Mouse (Mus musculus) kidney, adult 2 months (tissue): Measurements from ENCODE around the gene Slc31a1. TPM values are rescaled to one million over a fixed set of nuclear protein-coding genes. Genes with fewer than 3 reads are reported as not detected.

Experiments used
- DNase-seq: peaks from one replicate; pipeline ENCODE4 v3.0.0; 2021
- H3K27ac ChIP-seq: fragments of 200-500 bp; 2 replicates; pipeline ENCODE4 v1.5.1; 2012; ENCODE audit warnings: low read depth, low read length, control low read depth, inconsistent platforms; ENCODE audit not compliant: insufficient read depth
- H3K27me3 ChIP-seq: fragments of 200-500 bp; replicated peaks from 2 replicates; pipeline ENCODE4 v1.6.1; 2012; ENCODE audit warnings: mild to moderate bottlenecking, moderate library complexity, low read length, inconsistent platforms; ENCODE audit not compliant: control insufficient read depth, insufficient read depth
- H3K36me3 ChIP-seq: fragments of 200-500 bp; 2 replicates; pipeline ENCODE4 v1.6.1; 2012; ENCODE audit warnings: mild to moderate bottlenecking, moderate library complexity, low read length, inconsistent platforms; ENCODE audit not compliant: control insufficient read depth, insufficient read depth
- H3K4me1 ChIP-seq: fragments of 200-500 bp; 2 replicates; pipeline ENCODE4 v1.6.1; 2011; ENCODE audit warnings: low read length; ENCODE audit not compliant: control insufficient read depth, insufficient read depth
- H3K4me3 ChIP-seq: fragments of 200-500 bp; 2 replicates; pipeline ENCODE4 v1.5.1; 2011; ENCODE audit warnings: mild to moderate bottlenecking, low read depth, low read length, control low read depth; ENCODE audit not compliant: insufficient read depth
- CTCF ChIP-seq: fragments of 200-500 bp; conservative IDR thresholded peaks from 2 replicates; pipeline ENCODE4 v1.5.1; 2011; ENCODE audit warnings: low read depth, mild to moderate bottlenecking, control low read depth, low read length, moderate library complexity, mixed read lengths; ENCODE audit not compliant: insufficient read depth, insufficient read length
- POLR2A ChIP-seq: fragments of 200-500 bp; IDR thresholded peaks from one replicate; pipeline ENCODE4 v1.6.1; 2011; ENCODE audit warnings: low read depth, low read length, control low read depth
- WGBS: fragments of 180-500 bp; shearing (Covaris S2); methylation state at CpG from one replicate; pipeline ENCODE4 v1.1.7; 2018; 5-methylcytosine and 5-hydroxymethylcytosine counted together
- polyA plus RNA-seq: library from polyadenylated mRNA; depleted of rRNA; stranded (reverse); fragments of >200 nt; gene quantifications from 2 replicates; pipeline ENCODE4 v1.2.3, GENCODE M21; 2012

Gene Slc31a1
- polyA plus RNA-seq, 1 experiment, result 78.3 TPM

- 83% methylated on average over 4 of the region's 4 CpGs for WGBS
- peaks cover 3% of the 10 kb centered on the region; the same call in 1 of the 2 replicates for H3K4me1 ChIP-seq
- no peak overlapping the region for H3K27ac ChIP-seq
- H3K27me3 ChIP-seq, result no peaks in the 10 kb centered on the region
- no peaks in the 10 kb centered on the region; the same call in 1 of the 2 replicates for H3K36me3 ChIP-seq
- TF ChIP-seq CTCF (no peak), POLR2A (no peak)
- H3K4me3 ChIP-seq, result no peak overlapping the region
- DNase-seq, result no peak
These were observed 45.6 kb downstream of the Slc31a1 start for GRCm38 (mm10) chr4:62406133-62406532.

- Histone ChIP-seq H3K27me3 (no peaks in the 10 kb centered on the region), H3K4me3 (peak overlapping the region; percentile 65), H3K36me3 (no peaks in the 10 kb centered on the region), H3K4me1 (peaks cover 3% of the 10 kb centered on the region; the same call in 1 of the 2 replicates), H3K27ac (peak overlapping the region; percentile 80)
- no peak for TF ChIP-seq POLR2A
- TF ChIP-seq CTCF, result peak; percentile 56
- whole genome bisulfite sequencing, result under 1% methylated on average over 35 of the region's 35 CpGs
- DNase-seq, result peak; percentile 82
These were observed 47.4 kb downstream of the Slc31a1 start for GRCm38 (mm10) chr4:62407730-62408582.

- under 1% methylated on average over 39 of the region's 39 CpGs for whole genome bisulfite sequencing
- peak; percentile 99 for DNase-seq
- H3K4me3 ChIP-seq, result peak within 1 kb of the TSS; percentile 98
- H3K27me3 ChIP-seq, result no peaks in the 10 kb centered on the region
- H3K4me1 ChIP-seq, result peaks cover 3% of the 10 kb centered on the region; the same call in 1 of the 2 replicates
- peak within 1 kb of the TSS; percentile 82 for H3K27ac ChIP-seq
- no peak for TF ChIP-seq CTCF
- TF ChIP-seq POLR2A, result peak; percentile 71
- H3K36me3 ChIP-seq, result no peaks in the 10 kb centered on the region
These were observed 48.2 kb downstream of the Slc31a1 start, which contains the start of the genes Cdc26 and Prpf4 for GRCm38 (mm10) chr4:62408601-62409282. Gene Cdc26 (minus strand): TSS chr4:62408642. Gene Prpf4 (plus strand): TSS chr4:62408797.

GRCm38 (mm10) chr4:62409615-62410014 lies 49.1 kb downstream of the Slc31a1 start:
- Histone ChIP-seq H3K4me1 (peaks cover 3% of the 10 kb centered on the region; the same call in 1 of the 2 replicates), H3K27ac (no peak overlapping the region), H3K27me3 (no peaks in the 10 kb centered on the region), H3K4me3 (no peak overlapping the region; the same call in 1 of the 2 replicates), H3K36me3 (peaks cover 3% of the 10 kb centered on the region; the same call in 1 of the 2 replicates)
- WGBS, result 14% methylated on average over 6 of the region's 6 CpGs
- DNase-seq, result no peak
- TF ChIP-seq POLR2A, result no peak

- no peak overlapping the region for H3K27ac ChIP-seq
- H3K27me3 ChIP-seq, result no peaks in the 10 kb centered on the region
- DNase-seq, result no peak
- WGBS, result 82% methylated on average over 2 of the region's 2 CpGs
- no peak overlapping the region for H3K4me3 ChIP-seq
- H3K4me1 ChIP-seq, result peaks cover 3% of the 10 kb centered on the region; the same call in 1 of the 2 replicates
- TF ChIP-seq POLR2A (no peak), CTCF (no peak)
- peaks cover 8% of the 10 kb centered on the region for H3K36me3 ChIP-seq
These were observed 49.8 kb downstream of the Slc31a1 start for GRCm38 (mm10) chr4:62410325-62410724.

GRCm38 (mm10) chr4:62411606-62412005 lies 51.1 kb downstream of the Slc31a1 start:
- no peak for DNase-seq
- peaks cover 3% of the 10 kb centered on the region; the same call in 1 of the 2 replicates for H3K4me1 ChIP-seq
- no peak overlapping the region for H3K27ac ChIP-seq
- 92% methylated on average over 10 of the region's 10 CpGs for WGBS
- H3K4me3 ChIP-seq, result no peak overlapping the region
- TF ChIP-seq POLR2A (no peak), CTCF (no peak)
- H3K27me3 ChIP-seq, result no peaks in the 10 kb centered on the region
- H3K36me3 ChIP-seq, result peaks cover 12% of the 10 kb centered on the region

- peaks cover 19% of the 10 kb centered on the region for H3K36me3 ChIP-seq
These were observed 57.9 kb downstream of the Slc31a1 start for GRCm38 (mm10) chr4:62418448-62418847.

More at GRCm38 (mm10) chr4:62418448-62418847, 57.9 kb downstream of the Slc31a1 start:
- Histone ChIP-seq H3K27ac (no peak overlapping the region), H3K27me3 (no peaks in the 10 kb centered on the region), H3K4me3 (no peak overlapping the region), H3K4me1 (no peaks in the 10 kb centered on the region)
- WGBS, result 92% methylated on average over 8 of the region's 8 CpGs
- DNase-seq, result no peak
- TF ChIP-seq CTCF (no peak), POLR2A (no peak)
